Comparison of ENCODE assay signal across 7 mouse cellular contexts in the genomic region with DNA sequence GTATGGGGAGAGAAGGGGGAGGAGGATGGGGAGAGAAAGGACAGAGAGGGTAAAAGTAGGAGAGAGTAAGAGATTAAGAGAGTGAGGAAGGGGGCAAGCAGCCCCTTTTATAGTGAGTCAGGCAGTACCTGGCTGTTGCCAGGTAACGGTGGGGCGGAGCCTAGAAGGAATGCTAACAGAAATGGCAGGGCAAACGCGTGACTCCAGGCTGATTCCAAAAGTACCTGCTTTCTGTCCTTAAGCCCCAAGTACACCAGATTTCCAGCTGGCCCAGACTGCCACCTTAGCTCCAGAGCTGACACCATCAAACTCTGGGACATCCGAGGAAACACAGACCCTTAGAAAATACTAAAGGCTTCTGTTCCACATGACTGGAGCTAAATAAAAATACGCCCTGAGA. TPM values are rescaled to one million over a fixed set of nuclear protein-coding genes. Genes with fewer than 3 reads are reported as not detected.
DNase-seq lines count a peak whose midpoint lies in the region; ATAC-seq and TF ChIP-seq lines count a peak whose summit lies in the region.

No protein-coding gene starts in this region.

- peak overlapping the region; percentile 29 for H3K4me2 ChIP-seq in forebrain, embryonic 16.5 days (ENCODE audit: low read length)
- peak overlapping the region; percentile 22; the same call in 1 of the 2 replicates for H3K4me2 ChIP-seq in midbrain, embryonic 13.5 days (replicated peaks)

- TF ChIP-seq POLR2A in testis, adult 2 months (IDR thresholded peaks at IDR 0.05; ENCODE audit: control insufficient read depth, low read depth, low read length): peak; percentile 17; the same call in 1 of the 2 replicates

- H3K4me3 ChIP-seq in testis, adult 2 months (ENCODE audit: control insufficient read depth, low read depth, low read length): peak overlapping the region; percentile 39
- H3K4me3 ChIP-seq in forebrain, embryonic 16.5 days (replicated peaks; ENCODE audit: low read length): no peak overlapping the region
- H3K4me3 ChIP-seq in midbrain, embryonic 13.5 days (replicated peaks): no peak overlapping the region

- no peaks in the 10 kb centered on the region for H3K9me3 ChIP-seq in forebrain, embryonic 16.5 days (ENCODE audit: control insufficient read depth, low read length)
- H3K9me3 ChIP-seq in midbrain, embryonic 13.5 days: no peaks in the 10 kb centered on the region

- DNase-seq in testis, postnatal 10 days (ENCODE audit: low spot score): no peak
- DNase-seq in kidney, postnatal 14 days: peak; percentile 90
- DNase-seq in frontal cortex, postnatal 25 days (ENCODE audit: low spot score in 2 of 2): no peak
- no peak for DNase-seq in layer of hippocampus, postnatal 14 days (ENCODE audit: low spot score in 2 of 2)

- H3K27ac ChIP-seq in testis, adult 2 months (ENCODE audit: control insufficient read depth, insufficient read depth, low read depth, low read length): no peak overlapping the region
- H3K27ac ChIP-seq in forebrain, embryonic 16.5 days (ENCODE audit: low read length): no peak overlapping the region
- H3K27ac ChIP-seq in midbrain, embryonic 13.5 days: no peak overlapping the region

- no peak overlapping the region for H3K9ac ChIP-seq in forebrain, embryonic 16.5 days (replicated peaks; ENCODE audit: low read depth, low read length)
- H3K9ac ChIP-seq in midbrain, embryonic 13.5 days (replicated peaks): no peak overlapping the region

- H3K36me3 ChIP-seq in testis, adult 2 months (ENCODE audit: control insufficient read depth, insufficient read depth, low read length): no peaks in the 10 kb centered on the region
- H3K36me3 ChIP-seq in forebrain, embryonic 16.5 days (ENCODE audit: control insufficient read depth, insufficient read depth): no peaks in the 10 kb centered on the region
- no peaks in the 10 kb centered on the region for H3K36me3 ChIP-seq in midbrain, embryonic 13.5 days

- 13% methylated on average over 6 of the region's 6 CpGs for WGBS in forebrain, embryonic 16.5 days
- WGBS in midbrain, embryonic 13.5 days: 18% methylated on average over 6 of the region's 6 CpGs

- no peaks in the 10 kb centered on the region for H3K27me3 ChIP-seq in testis, adult 2 months (ENCODE audit: control insufficient read depth, insufficient read depth, low read length)
- H3K27me3 ChIP-seq in forebrain, embryonic 16.5 days (replicated peaks; ENCODE audit: control insufficient read depth, insufficient read depth, low read length): no peaks in the 10 kb centered on the region
- peaks cover 4% of the 10 kb centered on the region for H3K27me3 ChIP-seq in midbrain, embryonic 13.5 days

- peaks cover 18% of the 10 kb centered on the region for H3K4me1 ChIP-seq in testis, adult 2 months (ENCODE audit: control insufficient read depth, insufficient read depth, low read length)
- peaks cover 33% of the 10 kb centered on the region for H3K4me1 ChIP-seq in forebrain, embryonic 16.5 days (replicated peaks; ENCODE audit: control insufficient read depth, insufficient read depth, low read length)
- peaks cover 47% of the 10 kb centered on the region for H3K4me1 ChIP-seq in midbrain, embryonic 13.5 days (replicated peaks)

- no peak for TF ChIP-seq CTCF in testis, adult 2 months (IDR thresholded peaks at IDR 0.05; ENCODE audit: control insufficient read depth, insufficient read depth, insufficient replicate concordance, low read depth, low read length)

- no peak for ATAC-seq in forebrain, embryonic 16.5 days
- no peak for ATAC-seq in midbrain, embryonic 13.5 days

RNA-seq across cellular contexts. Expression of gene Ablim1, which starts 40.0 kb away (rescaled TPM):
- polyA plus RNA-seq in testis, adult 2 months (2012; rRNA removed): 3.0 and 4.1 TPM in 2 replicates
- polyA plus RNA-seq in forebrain, embryonic 16.5 days (2015; fragmentation: Nextera tagmentation; extraction: Ambion mirVana): 47.1 and 48.5 TPM in 2 replicates
- polyA plus RNA-seq in midbrain, embryonic 13.5 days (2015; fragmentation: Nextera tagmentation; extraction: Ambion mirVana): 31.3 and 34.4 TPM in 2 replicates
- total RNA-seq in layer of hippocampus, postnatal 14 days (2021): 10 to 100 TPM; 68.1 to 78.3 TPM
